Mouse (Mus musculus): ENCODE data around the gene Cabp7.

- TF ChIP-seq ZNF384 (IDR thresholded peaks at IDR 0.05; ENCODE audit: low read depth, low read length) = no peak
- TF ChIP-seq HCFC1 (IDR thresholded peaks at IDR 0.05; ENCODE audit: borderline replicate concordance, insufficient read depth, low read length) = no peak
- TF ChIP-seq CHD2 (IDR thresholded peaks at IDR 0.05; ENCODE audit: low read depth, low read length) = no peak
These were observed 707 bp upstream of the Cabp7 start for GRCm38 (mm10) chr11:4747285-4747684.
